Mouse (Mus musculus) intestine, postnatal 0 days (tissue): ENCODE measurements around the gene Wnk4. TPM values are rescaled to one million over a fixed set of nuclear protein-coding genes. Genes with fewer than 3 reads are reported as not detected.

ENCODE experiments used
- ATAC-seq: fragments of 200-750 bp; cut with Nextera tagmentation; 2 replicates; pipeline ENCODE4 v1.8.0; 2017; ENCODE audit warnings: mild to moderate bottlenecking, moderate TSS enrichment, moderate library complexity
- H3K27ac ChIP-seq: fragments of 300-500 bp; sonication (generic); 2 replicates; pipeline ENCODE4 v1.5.1; 2014; ENCODE audit warnings: mild to moderate bottlenecking, low read depth, low read length, moderate library complexity
- H3K27me3 ChIP-seq: fragments of 300-500 bp; sonication (generic); replicated peaks from 2 replicates; pipeline ENCODE4 v1.6.1; 2014; ENCODE audit warnings: low read length, mixed read lengths; ENCODE audit not compliant: control insufficient read depth, insufficient read depth
- H3K36me3 ChIP-seq: fragments of 300-500 bp; sonication (generic); 2 replicates; pipeline ENCODE4 v1.6.1; 2014; ENCODE audit warnings: mild to moderate bottlenecking, moderate library complexity; ENCODE audit not compliant: control insufficient read depth, insufficient read depth
- H3K4me1 ChIP-seq: fragments of 300-500 bp; sonication (generic); replicated peaks from 2 replicates; pipeline ENCODE4 v1.6.1; 2014; ENCODE audit warnings: antibody characterized with exemption, low read length, mixed read lengths; ENCODE audit not compliant: control insufficient read depth, insufficient read depth
- H3K4me2 ChIP-seq: fragments of 300-500 bp; sonication (generic); replicated peaks from 2 replicates; pipeline ENCODE4 v1.6.1; 2014; ENCODE audit warnings: low read depth, mild to moderate bottlenecking, moderate library complexity
- H3K4me3 ChIP-seq: fragments of 300-500 bp; sonication (generic); 2 replicates; pipeline ENCODE4 v1.5.1; 2014; ENCODE audit warnings: low read depth, low read length
- H3K9ac ChIP-seq: fragments of 300-500 bp; sonication (generic); 2 replicates; pipeline ENCODE4 v1.6.1; 2014; ENCODE audit warnings: mild to moderate bottlenecking, low read depth, low read length
- H3K9me3 ChIP-seq: fragments of 300-500 bp; sonication (generic); 2 replicates; pipeline ENCODE4 v1.6.1; 2016; ENCODE audit warnings: mixed run types; ENCODE audit not compliant: control insufficient read depth
- CTCF ChIP-seq: sonication (generic); IDR thresholded peaks from 2 replicates; pipeline ENCODE4 v1.5.1; 2016; ENCODE audit warnings: low read depth, mild to moderate bottlenecking, control low read depth, antibody characterized with exemption, moderate library complexity
- WGBS: fragments of 180-500 bp; shearing (Covaris S2); extraction: QIAGEN DNeasy Blood & Tissue Kit; methylation state at CpG from one replicate; pipeline ENCODE4 v1.1.7; 2014; 5-methylcytosine and 5-hydroxymethylcytosine counted together
- polyA plus RNA-seq: library from polyadenylated mRNA; unstranded; fragments of >200 nt; fragmentation: Nextera tagmentation; extraction: Ambion mirVana; gene quantifications from 2 replicates; pipeline ENCODE4 v1.2.1, GENCODE M21; 2015

Gene Wnk4
- polyA plus RNA-seq, 1 experiment from 2014 or later = 4.6 TPM

- Histone ChIP-seq H3K4me3 (peak within 1 kb of the TSS; percentile 71), H3K27me3 (no peaks in the 10 kb centered on the region), H3K27ac (peak within 1 kb of the TSS; percentile 54), H3K4me1 (0 out of 2 replicates have a peak, but pooled peaks cover 3% of the 10 kb centered on the region), H3K4me2 (peak within 1 kb of the TSS; percentile 94), H3K9ac (peak within 1 kb of the TSS; percentile 72), H3K36me3 (peaks cover 13% of the 10 kb centered on the region), H3K9me3 (no peaks in the 10 kb centered on the region)
- TF ChIP-seq CTCF = peak; percentile 97
- peak; percentile 88 for ATAC-seq
- 7% methylated on average over 39 of the region's 39 CpGs for WGBS
Measured at GRCm38 (mm10) chr11:101302004-101302798, 41.8 kb downstream of the Wnk4 start, which contains the start of gene Becn1. Gene Becn1 (minus strand): TSS chr11:101302286.

DNA sequence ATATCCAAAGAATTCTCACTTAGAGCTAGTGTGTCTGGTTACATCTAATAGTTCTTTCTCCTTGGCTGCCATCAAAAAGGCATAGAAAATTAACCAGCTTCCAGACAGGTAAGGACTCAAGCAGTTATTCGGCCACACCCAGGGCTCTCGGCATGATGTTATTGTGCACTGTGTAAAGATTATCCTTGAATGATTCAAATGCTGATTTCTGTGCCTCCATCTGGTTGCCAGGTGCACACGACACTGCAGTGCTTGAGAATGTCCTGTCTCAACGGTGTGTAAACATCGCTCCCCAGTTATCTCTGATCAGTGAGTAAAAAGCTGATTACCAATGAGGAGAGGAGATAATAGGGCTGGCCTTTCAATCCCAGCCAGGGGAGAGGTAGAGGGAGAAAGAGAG is 47.4 kb downstream of the Wnk4 start:
- H3K9ac ChIP-seq = no peak overlapping the region
- H3K4me3 ChIP-seq = no peak overlapping the region
- no peak overlapping the region for H3K27ac ChIP-seq
- TF ChIP-seq CTCF = no peak
- no peaks in the 10 kb centered on the region for H3K36me3 ChIP-seq
- 14% methylated on average over 5 of the region's 5 CpGs for WGBS
- H3K4me1 ChIP-seq = no peaks in the 10 kb centered on the region
- no peaks in the 10 kb centered on the region for H3K9me3 ChIP-seq
- no peak overlapping the region for H3K4me2 ChIP-seq
- no peak for ATAC-seq
- H3K27me3 ChIP-seq = no peaks in the 10 kb centered on the region

- no peak for TF ChIP-seq CTCF
- Histone ChIP-seq H3K27me3 (no peaks in the 10 kb centered on the region), H3K27ac (no peak overlapping the region), H3K4me3 (no peak overlapping the region), H3K4me2 (no peak overlapping the region), H3K4me1 (no peaks in the 10 kb centered on the region), H3K9ac (no peak overlapping the region), H3K9me3 (no peaks in the 10 kb centered on the region), H3K36me3 (no peaks in the 10 kb centered on the region)
- WGBS = 85% methylated on average over 3 of the region's 3 CpGs
- no peak for ATAC-seq
Measured at GRCm38 (mm10) chr11:101311083-101311482, 50.7 kb downstream of the Wnk4 start.

GRCm38 (mm10) chr11:101312150-101312549 is 51.8 kb downstream of the Wnk4 start:
- Histone ChIP-seq H3K4me2 (no peak overlapping the region), H3K27me3 (no peaks in the 10 kb centered on the region), H3K4me3 (no peak overlapping the region), H3K4me1 (no peaks in the 10 kb centered on the region), H3K27ac (no peak overlapping the region), H3K9ac (no peak overlapping the region), H3K36me3 (no peaks in the 10 kb centered on the region), H3K9me3 (no peaks in the 10 kb centered on the region)
- ATAC-seq = no peak
- WGBS = 24% methylated on average over 3 of the region's 3 CpGs
- no peak for TF ChIP-seq CTCF

- Histone ChIP-seq H3K4me3 (no peak overlapping the region), H3K36me3 (peaks cover 11% of the 10 kb centered on the region), H3K27me3 (no peaks in the 10 kb centered on the region), H3K27ac (no peak overlapping the region), H3K4me1 (no peaks in the 10 kb centered on the region), H3K4me2 (no peak overlapping the region), H3K9ac (no peak overlapping the region), H3K9me3 (no peaks in the 10 kb centered on the region)
- no peak for ATAC-seq
- WGBS = 92% methylated on average over 1 of the region's 1 CpGs
- TF ChIP-seq CTCF = peak; percentile 36
Measured at GRCm38 (mm10) chr11:101314567-101314966, 54.2 kb downstream of the Wnk4 start.

- H3K27me3 ChIP-seq = no peaks in the 10 kb centered on the region
- peak overlapping the region; percentile 74 for H3K4me2 ChIP-seq
- WGBS = 85% methylated on average over 8 of the region's 8 CpGs
- no peaks in the 10 kb centered on the region for H3K4me1 ChIP-seq
- ATAC-seq = no peak
- peaks cover 17% of the 10 kb centered on the region for H3K36me3 ChIP-seq
- TF ChIP-seq CTCF = no peak
- 0 out of 2 replicates have a peak overlapping the region, but pooled peaks have one; percentile 17 for H3K27ac ChIP-seq
- H3K9me3 ChIP-seq = no peaks in the 10 kb centered on the region
- H3K9ac ChIP-seq = peak overlapping the region; percentile 89; the same call in 1 of the 2 replicates
- peak overlapping the region; percentile 64 for H3K4me3 ChIP-seq
Measured at GRCm38 (mm10) chr11:101315082-101315650, 54.8 kb downstream of the Wnk4 start.
